Mouse (Mus musculus) thymus, postnatal 14 days (tissue): Measurements from ENCODE around the gene Mrps24.

ENCODE experiments used
- DNase-seq: peaks from one replicate; pipeline ENCODE4 v3.0.0; 2021

Gene Mrps24

GRCm38 (mm10) chr11:5705972-5706371, 9.5 kb downstream of the Mrps24 start:
- no peak for DNase-seq

- DNase-seq: no peak
Observed at GRCm38 (mm10) chr11:5703341-5703740, 12.1 kb downstream of the Mrps24 start.

- no peak for DNase-seq
Observed at GRCm38 (mm10) chr11:5702957-5703332, 12.5 kb downstream of the Mrps24 start.

- DNase-seq: no peak
Observed at GRCm38 (mm10) chr11:5702271-5702956, 13.1 kb downstream of the Mrps24 start.

DNA sequence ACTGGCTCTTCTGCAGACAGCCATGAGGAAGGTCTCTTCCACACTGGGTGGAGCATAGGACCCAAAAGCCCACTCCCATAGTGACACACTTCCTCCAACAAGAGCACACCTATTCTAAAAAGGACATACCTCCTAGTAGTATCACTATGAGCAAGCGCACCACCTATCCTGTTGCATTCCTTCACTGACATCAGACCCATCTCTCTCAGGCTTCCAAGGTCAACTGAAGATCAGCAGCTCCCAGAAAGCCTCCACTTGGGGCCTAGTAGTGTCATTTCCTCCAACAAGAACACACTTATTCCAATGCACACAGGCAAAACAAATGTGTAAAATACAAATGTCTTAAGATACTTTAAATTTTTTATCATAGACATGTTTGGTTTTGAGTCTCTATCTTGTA, 13.7 kb downstream of the Mrps24 start:
- DNase-seq: no peak

- no peak for DNase-seq
Observed at GRCm38 (mm10) chr11:5701300-5701699, 14.2 kb downstream of the Mrps24 start.

DNA sequence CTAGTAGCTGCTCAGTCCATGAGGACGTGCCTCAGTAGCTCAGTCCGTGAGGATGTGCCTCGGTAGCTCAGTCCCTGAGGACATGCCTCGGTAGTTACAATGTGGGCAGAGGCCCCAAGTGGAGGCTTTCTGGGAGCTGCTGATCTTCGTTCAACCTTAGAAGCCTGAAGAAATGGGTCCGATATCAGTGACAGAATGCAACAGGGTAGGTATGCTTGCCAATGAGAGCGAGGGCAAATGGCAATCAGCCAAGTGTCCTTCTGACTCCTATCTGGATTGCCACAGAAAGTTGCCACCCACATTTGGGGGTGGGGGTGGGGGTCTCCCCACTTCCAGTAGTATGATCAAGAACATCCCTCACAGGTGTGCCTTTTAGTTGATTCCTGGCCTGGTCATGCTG, 14.7 kb downstream of the Mrps24 start:
- no peak for DNase-seq

DNA sequence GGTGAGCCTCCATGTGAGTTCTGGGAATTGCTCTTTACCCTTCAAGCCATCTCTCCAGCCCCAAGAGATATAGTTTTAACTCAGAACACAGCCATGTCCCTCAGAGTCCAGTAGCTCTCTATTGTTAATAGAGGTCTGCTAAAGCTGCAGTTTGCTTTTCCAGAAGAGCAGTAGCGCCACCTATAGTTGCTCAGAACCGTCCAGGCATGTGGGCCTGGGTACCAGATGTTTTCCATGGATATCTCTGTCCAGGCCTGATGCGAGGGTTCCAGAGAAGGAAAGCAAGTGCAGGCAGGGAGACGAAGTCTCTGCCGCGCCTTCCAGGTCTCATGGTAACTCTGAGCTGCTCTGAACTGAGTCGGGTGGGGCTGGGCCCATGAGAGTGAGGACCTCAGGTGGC, 23.7 kb downstream of the Mrps24 start:
- peak; percentile 36 for DNase-seq

GRCm38 (mm10) chr11:5684283-5684682, 31.2 kb downstream of the Mrps24 start:
- no peak for DNase-seq

DNA sequence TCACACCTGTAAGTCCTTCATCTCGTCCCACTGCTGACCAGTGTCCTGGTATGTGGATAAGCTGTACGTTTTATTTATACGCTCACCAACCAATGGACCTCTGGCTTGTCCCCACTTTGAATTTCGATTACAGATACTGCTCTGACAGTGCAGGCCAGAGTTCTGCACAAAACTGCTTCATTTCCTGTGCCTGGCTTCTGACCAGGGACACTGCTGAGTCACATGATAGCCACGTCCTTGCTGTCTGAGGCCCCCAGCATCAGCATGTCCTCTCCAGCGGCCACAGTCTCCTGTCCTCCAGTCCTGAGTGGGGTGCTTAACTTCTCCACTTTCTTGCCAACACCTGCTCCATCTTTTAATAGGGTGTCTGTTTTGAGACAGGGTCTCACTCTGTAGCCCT, 32.9 kb downstream of the Mrps24 start:
- DNase-seq: no peak
